Mouse (Mus musculus) MEL (cell line): ENCODE measurements at regions not wholly inside any gene's neighbourhood (a gene's known extent, or its start where the extent isn't known, plus 50 kb on each side); places are given as distances from the start of the nearest gene placed in this dataset.

Experiments used
- DNase-seq: peaks from one replicate; pipeline ENCODE4 v3.0.0; 2011; ENCODE audit warnings: low read depth, low spot score
- H3K27ac ChIP-seq: 2 replicates; pipeline ENCODE4 v1.5.1; 2012; ENCODE audit warnings: low read depth, mild to moderate bottlenecking, control low read depth, low read length, moderate library complexity; ENCODE audit not compliant: control insufficient read depth
- H3K27me3 ChIP-seq, 2 experiments: fragments of 150-350 bp in 1 of 2; sonication (generic) in 1 of 2; 2 replicates each; pipeline ENCODE4 v1.6.1; 2012; ENCODE audit warnings: low read length in 2 of 2, mild to moderate bottlenecking in 2 of 2, improper control_type of control experiment in 1 of 2, moderate library complexity in 1 of 2; ENCODE audit not compliant: insufficient read depth in 2 of 2, control insufficient read depth in 1 of 2
- H3K36me3 ChIP-seq, 2 experiments: 2 replicates each; pipeline ENCODE4 v1.6.1; 2012 to 2014; ENCODE audit warnings: low read length in 2 of 2, improper control_type of control experiment in 1 of 2, inconsistent platforms in 1 of 2, mild to moderate bottlenecking in 1 of 2; ENCODE audit not compliant: insufficient read depth in 2 of 2, control insufficient read depth in 1 of 2
- H3K4me1 ChIP-seq, 2 experiments: fragments of 150-350 bp in 1 of 2; sonication (generic) in 1 of 2; 2 replicates each; pipeline ENCODE4 v1.6.1; 2012; ENCODE audit warnings: low read length in 2 of 2, improper control_type of control experiment in 1 of 2, mild to moderate bottlenecking in 1 of 2; ENCODE audit not compliant: insufficient read depth in 2 of 2, control insufficient read depth in 1 of 2
- H3K4me3 ChIP-seq, 2 experiments: fragments of 150-350 bp in 1 of 2; sonication (generic) in 1 of 2; 2 replicates each; pipeline ENCODE4 v1.5.1; 2012; ENCODE audit warnings: low read depth in 2 of 2, low read length in 2 of 2, mild to moderate bottlenecking in 2 of 2, moderate library complexity in 2 of 2, control low read depth in 1 of 2, improper control_type of control experiment in 1 of 2; ENCODE audit not compliant: control insufficient read depth in 1 of 2, insufficient read depth in 1 of 2
- H3K79me2 ChIP-seq: 2 replicates; pipeline ENCODE4 v1.6.1; 2012; ENCODE audit warnings: mild to moderate bottlenecking, low read length, moderate library complexity; ENCODE audit not compliant: control insufficient read depth, poor library complexity, insufficient read depth
- H3K9ac ChIP-seq: 2 replicates; pipeline ENCODE4 v1.6.1; 2012; ENCODE audit warnings: low read depth, mild to moderate bottlenecking, control low read depth, low read length, moderate library complexity; ENCODE audit not compliant: control insufficient read depth, poor library complexity, severe bottlenecking
- H3K9me3 ChIP-seq: fragments of 150-350 bp; sonication (generic); replicated peaks from 2 replicates; pipeline ENCODE4 v1.6.1; 2012; ENCODE audit warnings: mild to moderate bottlenecking, low read length, improper control_type of control experiment, moderate library complexity; ENCODE audit not compliant: insufficient read depth
- CHD2 ChIP-seq: IDR thresholded peaks from 2 replicates; pipeline ENCODE4 v1.6.1; 2011; ENCODE audit warnings: low read length, improper control_type of control experiment
- CTCF ChIP-seq, 3 experiments: IDR thresholded peaks in 2 of 3; conservative IDR thresholded peaks in 1 of 3; 2 replicates each; pipeline ENCODE4 v1.5.1; 2011 to 2012; ENCODE audit warnings: low read length in 3 of 3, low read depth in 2 of 3, mild to moderate bottlenecking in 2 of 3, improper control_type of control experiment in 1 of 3, inconsistent platforms in 1 of 3, mixed read lengths in 1 of 3, moderate library complexity in 1 of 3; ENCODE audit not compliant: control insufficient read depth in 1 of 3, insufficient read depth in 1 of 3, poor library complexity in 1 of 3, severe bottlenecking in 1 of 3
- E2F4 ChIP-seq: IDR thresholded peaks from 2 replicates; pipeline ENCODE4 v1.6.1; 2011; ENCODE audit warnings: low read depth, low read length, improper control_type of control experiment, borderline replicate concordance
- EP300 ChIP-seq, 2 experiments: IDR thresholded peaks; 2 replicates each; pipeline ENCODE4 v1.6.1; 2011; ENCODE audit warnings: improper control_type of control experiment in 2 of 2, low read length in 2 of 2, low read depth in 1 of 2, mild to moderate bottlenecking in 1 of 2
- ETS1 ChIP-seq: IDR thresholded peaks from 2 replicates; pipeline ENCODE4 v1.6.1; 2012; ENCODE audit warnings: low read depth, mild to moderate bottlenecking, inconsistent platforms, low read length, improper control_type of control experiment, moderate library complexity
- JUND ChIP-seq: IDR thresholded peaks from 2 replicates; pipeline ENCODE4 v1.6.1; 2011; ENCODE audit warnings: low read depth, mild to moderate bottlenecking, improper control_type of control experiment, low read length
- MAFK ChIP-seq: IDR thresholded peaks from 2 replicates; pipeline ENCODE4 v1.6.1; 2011; ENCODE audit warnings: low read depth, mild to moderate bottlenecking, low read length, improper control_type of control experiment, borderline replicate concordance
- MEF2A ChIP-seq: IDR thresholded peaks from 2 replicates; pipeline ENCODE4 v1.6.1; 2014; ENCODE audit warnings: low read depth, mild to moderate bottlenecking, inconsistent platforms, low read length, improper control_type of control experiment; ENCODE audit not compliant: poor library complexity, insufficient replicate concordance, severe bottlenecking; ENCODE audit errors: extremely low read depth
- NELFE ChIP-seq: IDR thresholded peaks from 2 replicates; pipeline ENCODE4 v1.6.1; 2011; ENCODE audit warnings: low read depth, low read length, improper control_type of control experiment
- POLR2A ChIP-seq, 2 experiments: IDR thresholded peaks; 2 replicates each; pipeline ENCODE4 v1.6.1; 2011 to 2012; ENCODE audit warnings: low read length in 2 of 2, mild to moderate bottlenecking in 2 of 2, control low read depth in 1 of 2, improper control_type of control experiment in 1 of 2, low read depth in 1 of 2, moderate library complexity in 1 of 2; ENCODE audit not compliant: control insufficient read depth in 1 of 2, insufficient read depth in 1 of 2, poor library complexity in 1 of 2
- POLR2AphosphoS2 ChIP-seq: IDR thresholded peaks from 2 replicates; pipeline ENCODE4 v1.6.1; 2011; ENCODE audit warnings: low read length, improper control_type of control experiment
- POLR2AphosphoS5 ChIP-seq: IDR thresholded peaks from 2 replicates; pipeline ENCODE4 v1.6.1; 2012; ENCODE audit warnings: low read depth, borderline replicate concordance, mild to moderate bottlenecking, inconsistent platforms, low read length, moderate library complexity, mixed read lengths
- RCOR1 ChIP-seq: IDR thresholded peaks from 2 replicates; pipeline ENCODE4 v1.6.1; 2012; ENCODE audit warnings: low read depth, mild to moderate bottlenecking, inconsistent platforms, low read length, improper control_type of control experiment
- TAL1 ChIP-seq: IDR thresholded peaks from 2 replicates; pipeline ENCODE4 v1.6.1; 2012; ENCODE audit warnings: mild to moderate bottlenecking, inconsistent platforms, low read length, moderate library complexity, mixed read lengths
- TCF12 ChIP-seq: IDR thresholded peaks from 2 replicates; pipeline ENCODE4 v1.6.1; 2014; ENCODE audit warnings: low read depth, mild to moderate bottlenecking, inconsistent platforms, low read length, improper control_type of control experiment, moderate library complexity
- UBTF ChIP-seq: IDR thresholded peaks from 2 replicates; pipeline ENCODE4 v1.6.1; 2012; ENCODE audit warnings: low read depth, mild to moderate bottlenecking, inconsistent platforms, low read length, improper control_type of control experiment, moderate library complexity, borderline replicate concordance; ENCODE audit not compliant: insufficient read depth
- USF1 ChIP-seq: IDR thresholded peaks from 2 replicates; pipeline ENCODE4 v1.6.1; 2014; ENCODE audit warnings: low read depth, mild to moderate bottlenecking, inconsistent platforms, low read length, improper control_type of control experiment, moderate library complexity
- ZC3H11A ChIP-seq: IDR thresholded peaks from 2 replicates; pipeline ENCODE4 v1.6.1; 2012; ENCODE audit warnings: low read depth, mild to moderate bottlenecking, inconsistent platforms, low read length, improper control_type of control experiment
- ZKSCAN1 ChIP-seq: IDR thresholded peaks from 2 replicates; pipeline ENCODE4 v1.6.1; 2012; ENCODE audit warnings: low read depth, mild to moderate bottlenecking, inconsistent platforms, low read length, improper control_type of control experiment, moderate library complexity

GRCm38 (mm10) chr12:92919920-92920319 lies 1071.0 kb upstream of the Sel1l start:
- Histone ChIP-seq H3K4me1 (no peaks in the 10 kb centered on the region), H3K4me3 (no peak overlapping the region)
- no peak for TF ChIP-seq EP300 (IDR thresholded peaks at IDR 0.05; ENCODE audit: low read depth in 1 of 2, low read length in 2 of 2)
- TF ChIP-seq E2F4: no peak
- no peak for TF ChIP-seq RCOR1
- no peak for TF ChIP-seq ZC3H11A
- TF ChIP-seq CHD2: no peak
- TF ChIP-seq CTCF (IDR thresholded peaks at IDR 0.05 in 2 of 3, conservative IDR thresholded peaks at IDR 0.05 in 1 of 3; ENCODE audit: control insufficient read depth in 1 of 3, insufficient read depth in 1 of 3, low read depth in 2 of 3, low read length in 3 of 3, poor library complexity in 1 of 3, severe bottlenecking in 1 of 3): no peak
- no peak for TF ChIP-seq MEF2A
- TF ChIP-seq POLR2A (IDR thresholded peaks at IDR 0.05; ENCODE audit: control insufficient read depth in 1 of 2, insufficient read depth in 1 of 2, low read depth in 1 of 2, low read length in 2 of 2, poor library complexity in 1 of 2): no peak
- TF ChIP-seq TCF12: no peak
- TF ChIP-seq POLR2AphosphoS2: no peak
- no peak for TF ChIP-seq JUND
- no peak for TF ChIP-seq ZKSCAN1
- TF ChIP-seq ETS1: no peak
- TF ChIP-seq USF1: no peak
- TF ChIP-seq, all 39 proteins: peak for 0
- no peak overlapping the region for H3K27ac ChIP-seq
- H3K79me2 ChIP-seq: no peaks in the 10 kb centered on the region
- H3K9ac ChIP-seq: no peak overlapping the region
- no peaks in the 10 kb centered on the region for H3K36me3 ChIP-seq
- no peak for DNase-seq
- H3K27me3 ChIP-seq: no peaks in the 10 kb centered on the region
- no peaks in the 10 kb centered on the region for H3K9me3 ChIP-seq

GRCm38 (mm10) chr12:92916267-92916666 lies 1067.3 kb upstream of the Sel1l start:
- Histone ChIP-seq H3K79me2 (no peaks in the 10 kb centered on the region), H3K27ac (no peak overlapping the region), H3K36me3 (no peaks in the 10 kb centered on the region), H3K4me1 (no peaks in the 10 kb centered on the region), H3K27me3 (no peaks in the 10 kb centered on the region), H3K9ac (no peak overlapping the region), H3K9me3 (no peaks in the 10 kb centered on the region), H3K4me3 (no peak overlapping the region)
- no peak for TF ChIP-seq POLR2A (IDR thresholded peaks at IDR 0.05; ENCODE audit: control insufficient read depth in 1 of 2, insufficient read depth in 1 of 2, low read depth in 1 of 2, low read length in 2 of 2, poor library complexity in 1 of 2)
- no peak for TF ChIP-seq POLR2AphosphoS5
- no peak for TF ChIP-seq ETS1
- TF ChIP-seq MAFK: no peak
- no peak for TF ChIP-seq UBTF
- no peak for TF ChIP-seq NELFE
- no peak for TF ChIP-seq TAL1
- TF ChIP-seq USF1: no peak
- DNase-seq: no peak
